Mouse (Mus musculus) stomach, postnatal 0 days (tissue): ENCODE data around the gene Snrnp48.

ENCODE experiments used
- CTCF ChIP-seq: IDR thresholded peaks from 2 replicates; pipeline ENCODE4 v1.5.1; 2016; ENCODE audit warnings: antibody characterized with exemption, low read depth, mild to moderate bottlenecking, moderate library complexity
- EP300 ChIP-seq: optimal IDR thresholded peaks from 2 replicates; pipeline ENCODE3; 2016; ENCODE audit warnings: antibody characterized with exemption

- TF ChIP-seq CTCF (no peak; the same call in 1 of the 2 replicates), EP300 (no peak)
These were observed 47.1 kb upstream of the Snrnp48 start for GRCm38 (mm10) chr13:38157635-38158034.
